Comparison of ENCODE assay signal across 24 mouse cellular contexts in the genomic region with DNA sequence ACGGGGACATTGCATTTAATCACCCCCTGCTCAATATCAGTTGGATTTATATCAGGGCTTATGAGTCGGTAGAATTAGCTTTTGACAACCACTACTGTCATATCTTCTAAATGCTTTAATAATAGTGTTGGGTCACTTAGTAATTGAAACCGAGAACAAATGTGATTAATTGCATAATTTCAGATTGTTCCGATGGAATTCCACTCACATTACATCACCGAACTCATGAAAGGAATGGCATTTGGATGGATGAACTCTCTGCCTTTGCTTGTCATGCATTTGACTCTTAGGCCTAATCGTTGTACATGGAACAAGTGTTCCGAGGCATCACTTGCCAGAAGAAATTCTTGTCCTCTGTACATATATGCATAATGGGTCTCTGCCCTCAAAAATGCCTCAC.
"Had no signal": no experiment of that assay in that cellular context is flagged by ENCODE, and none has a peak within 500 bp of the region (broad histone marks: within the 10 kb centered on the region; RNA-seq: fewer than 3 reads in every experiment).

No protein-coding gene starts in this region.

- H3K9me3 ChIP-seq: heart, embryonic 10.5 days; heart, embryonic 12.5 days; hindbrain, embryonic 13.5 days; hindbrain, embryonic 15.5 days; kidney, embryonic 15.5 days; limb, embryonic 13.5 days; limb, embryonic 15.5 days; liver, embryonic 12.5 days had no signal

- H3K27me3 ChIP-seq: heart, embryonic 12.5 days; hindbrain, embryonic 13.5 days; hindbrain, embryonic 15.5 days; kidney, embryonic 15.5 days; limb, embryonic 13.5 days; limb, embryonic 15.5 days; liver, embryonic 12.5 days had no signal

- ATAC-seq: hindbrain, postnatal 0 days; intestine, embryonic 16.5 days had no signal

- H3K4me1 ChIP-seq: heart, embryonic 10.5 days; hindbrain, embryonic 13.5 days; hindbrain, embryonic 15.5 days; kidney, embryonic 15.5 days; limb, embryonic 13.5 days; limb, embryonic 15.5 days had no signal

- H3K9ac ChIP-seq: heart, embryonic 12.5 days; hindbrain, embryonic 13.5 days; hindbrain, embryonic 15.5 days; kidney, embryonic 15.5 days; limb, embryonic 13.5 days; limb, embryonic 15.5 days; liver, embryonic 12.5 days had no signal

- H3K4me2 ChIP-seq: heart, embryonic 12.5 days; hindbrain, embryonic 13.5 days; hindbrain, embryonic 15.5 days; kidney, embryonic 15.5 days; limb, embryonic 13.5 days; limb, embryonic 15.5 days; liver, embryonic 12.5 days had no signal

- H3K36me3 ChIP-seq: heart, embryonic 10.5 days; heart, embryonic 12.5 days; hindbrain, embryonic 13.5 days; hindbrain, embryonic 15.5 days; kidney, embryonic 15.5 days; limb, embryonic 13.5 days; limb, embryonic 15.5 days; liver, embryonic 12.5 days had no signal

- H3K27ac ChIP-seq: gastrocnemius, adult 2 months; heart, embryonic 10.5 days; hindbrain, embryonic 13.5 days; hindbrain, embryonic 15.5 days; hindbrain, postnatal 0 days; kidney, embryonic 15.5 days; kidney, postnatal 0 days; limb, embryonic 13.5 days; limb, embryonic 15.5 days; liver, embryonic 12.5 days had no signal

- DNase-seq: gastrocnemius, adult 2 months; gastrocnemius, postnatal 10 days; gastrocnemius, postnatal 25 days; heart, adult 18-20 months; heart, postnatal 4 days; kidney, adult 11 months; kidney, adult 2 months; kidney, adult 9 months; kidney, postnatal 14 days; kidney, postnatal 36 days; layer of hippocampus, adult 9-11 months; layer of hippocampus, postnatal 36 days; left cerebral cortex, postnatal 4 days had no signal

- H3K4me3 ChIP-seq: gastrocnemius, adult 2 months; heart, embryonic 10.5 days; heart, embryonic 12.5 days; hindbrain, embryonic 13.5 days; hindbrain, embryonic 15.5 days; kidney, embryonic 15.5 days; limb, embryonic 13.5 days; limb, embryonic 15.5 days; liver, embryonic 12.5 days had no signal
